Mouse (Mus musculus): ENCODE results near the gene Lamb3. TPM values are rescaled to one million over a fixed set of nuclear protein-coding genes. Genes with fewer than 3 reads are reported as not detected.

Gene Lamb3
- polyA plus RNA-seq, 1 experiment from 2014 or later = not detected

Other genes with a start within 250 kb of the Lamb3 start
- 6.3 and 6.4 TPM in 2 replicates for gene Syt14, start 171.9 kb upstream of the Lamb3 start, polyA plus RNA-seq (2014; fragmentation: Nextera tagmentation; extraction: Ambion mirVana)
- 8.5 and 10.7 TPM in 2 replicates for gene Diexf, start 77.4 kb upstream of the Lamb3 start, polyA plus RNA-seq (2014; fragmentation: Nextera tagmentation; extraction: Ambion mirVana)
- gene Irf6, start 54.6 kb upstream of the Lamb3 start, polyA plus RNA-seq (2014; fragmentation: Nextera tagmentation; extraction: Ambion mirVana) = 1.5 and 2.8 TPM in 2 replicates
- gene A130010J15Rik, start 39.7 kb upstream of the Lamb3 start, polyA plus RNA-seq (2014; fragmentation: Nextera tagmentation; extraction: Ambion mirVana) = 14.9 and 17.9 TPM in 2 replicates
- 0.77 and 1.4 TPM in 2 replicates for gene Traf3ip3, start 6.0 kb upstream of the Lamb3 start, polyA plus RNA-seq (2014; fragmentation: Nextera tagmentation; extraction: Ambion mirVana)
- gene Hsd11b1, start 56.4 kb downstream of the Lamb3 start, polyA plus RNA-seq (2014; fragmentation: Nextera tagmentation; extraction: Ambion mirVana) = 0.23 TPM in 1 of 2 replicates, not detected in the other
- 7.9 and 11.4 TPM in 2 replicates for gene G0s2, start 65.5 kb downstream of the Lamb3 start, polyA plus RNA-seq (2014; fragmentation: Nextera tagmentation; extraction: Ambion mirVana)
- 17.1 and 20.1 TPM in 2 replicates for gene Camk1g, start 162.6 kb downstream of the Lamb3 start, polyA plus RNA-seq (2014; fragmentation: Nextera tagmentation; extraction: Ambion mirVana)